ENCODE assay signal across 17 mouse cellular contexts in the genomic region with DNA sequence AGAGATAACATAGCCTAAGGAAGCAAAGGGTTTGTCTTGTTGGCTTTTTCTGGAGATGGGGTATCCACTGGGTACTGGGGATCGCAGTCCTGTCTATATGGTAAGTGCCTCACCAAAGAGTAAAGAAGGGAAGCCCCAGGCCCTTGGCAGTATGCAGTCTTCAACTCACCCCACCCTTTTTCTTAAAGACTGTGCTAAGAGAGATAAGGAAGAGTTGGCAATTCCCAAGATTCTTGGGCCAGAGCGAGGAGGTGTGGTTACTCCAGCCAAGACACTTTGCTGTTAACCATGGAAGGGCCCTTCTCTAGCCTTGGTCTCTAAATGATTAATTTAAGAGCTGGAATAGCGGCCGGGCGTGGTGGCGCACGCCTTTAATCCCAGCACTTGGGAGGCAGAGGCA. TPM values are rescaled to one million over a fixed set of nuclear protein-coding genes. Genes with fewer than 3 reads are reported as not detected.
"Had no signal": no experiment of that assay in that cellular context is flagged by ENCODE, and none has a peak within 500 bp of the region (broad histone marks: within the 10 kb centered on the region; RNA-seq: fewer than 3 reads in every experiment).

No protein-coding gene starts in this region.

- H3K4me2 ChIP-seq: intestine, embryonic 15.5 days; kidney, embryonic 15.5 days; midbrain, embryonic 12.5 days; neural tube, embryonic 13.5 days had no signal

- H3K4me3 ChIP-seq: intestine, embryonic 15.5 days; kidney, embryonic 15.5 days; limb, embryonic 10.5 days; midbrain, embryonic 12.5 days; neural tube, embryonic 13.5 days had no signal

- ATAC-seq: intestine, embryonic 15.5 days; lung, postnatal 0 days; midbrain, embryonic 16.5 days had no signal

- H3K27me3 ChIP-seq: intestine, embryonic 15.5 days; kidney, embryonic 15.5 days; midbrain, embryonic 12.5 days; neural tube, embryonic 13.5 days had no signal

- H3K9ac ChIP-seq: intestine, embryonic 15.5 days; kidney, embryonic 15.5 days; midbrain, embryonic 12.5 days; neural tube, embryonic 13.5 days had no signal

- H3K9me3 ChIP-seq: intestine, embryonic 15.5 days; kidney, embryonic 15.5 days; limb, embryonic 10.5 days; midbrain, embryonic 12.5 days; neural tube, embryonic 13.5 days had no signal

- DNase-seq: kidney, adult 2 months; kidney, postnatal 14 days; lung, adult 2 months; lung, postnatal 36 days; retina, postnatal 1 day; right cerebral cortex, postnatal 4 days; spleen, adult 18-20 months; thymus, adult 18-20 months; thymus, postnatal 25 days had no signal

- H3K27ac ChIP-seq: intestine, embryonic 15.5 days; kidney, embryonic 15.5 days; limb, embryonic 10.5 days; midbrain, embryonic 12.5 days; neural tube, embryonic 13.5 days had no signal

RNA-seq across cellular contexts. Expression of a gene that starts 33.6 kb away (rescaled TPM):
- polyA plus RNA-seq: large intestine, adult 2 months; lung, adult 2 months had no signal
